Mouse (Mus musculus): ENCODE measurements at regions not wholly inside any gene's neighbourhood (a gene's known extent, or its start where the extent isn't known, plus 50 kb on each side); places are given as distances from the start of the nearest gene placed in this dataset.

GRCm38 (mm10) chr16:45331236-45331635 is 77.6 kb downstream of the Cd200 start:
- Histone ChIP-seq H3K27me3 (no peaks in the 10 kb centered on the region), H3K4me1 (no peaks in the 10 kb centered on the region), H3K27ac (no peak overlapping the region), H3K9me3 (no peaks in the 10 kb centered on the region), H3K36me3 (no peaks in the 10 kb centered on the region), H3K4me2 (replicated peaks) (no peak overlapping the region), H3K9ac (no peak overlapping the region), H3K4me3 (no peak overlapping the region)
- 68% methylated on average over 3 of the region's 3 CpGs for WGBS
- ATAC-seq (ENCODE audit: insufficient number of reproducible peaks, insufficient read depth, low FRiP score, low TSS enrichment), result no peak

- Histone ChIP-seq H3K27ac (no peak overlapping the region), H3K4me1 (no peaks in the 10 kb centered on the region), H3K4me2 (replicated peaks) (no peak overlapping the region), H3K9me3 (no peaks in the 10 kb centered on the region), H3K27me3 (no peaks in the 10 kb centered on the region), H3K9ac (no peak overlapping the region), H3K4me3 (no peak overlapping the region), H3K36me3 (no peaks in the 10 kb centered on the region)
- 86% methylated on average over 2 of the region's 2 CpGs for WGBS
- no peak for ATAC-seq (ENCODE audit: insufficient number of reproducible peaks, insufficient read depth, low FRiP score, low TSS enrichment)
These were observed 78.6 kb downstream of the Cd200 start for GRCm38 (mm10) chr16:45330298-45330697.

- H3K4me1 ChIP-seq, result no peaks in the 10 kb centered on the region
- H3K9ac ChIP-seq, result no peak overlapping the region
- H3K27me3 ChIP-seq, result no peaks in the 10 kb centered on the region
- no peak overlapping the region for H3K4me3 ChIP-seq
- 0 out of 2 replicates have a peak overlapping the region, but pooled peaks have one; percentile 6 for H3K27ac ChIP-seq
- no peak for ATAC-seq (ENCODE audit: insufficient number of reproducible peaks, insufficient read depth, low FRiP score, low TSS enrichment)
- WGBS, result 19% methylated on average over 1 of the region's 1 CpGs
- no peaks in the 10 kb centered on the region for H3K9me3 ChIP-seq
- no peak overlapping the region for H3K4me2 ChIP-seq (replicated peaks)
- no peaks in the 10 kb centered on the region for H3K36me3 ChIP-seq
These were observed 79.1 kb downstream of the Cd200 start for GRCm38 (mm10) chr16:45329716-45330115.

GRCm38 (mm10) chr16:45327103-45327502 is 81.8 kb downstream of the Cd200 start:
- ATAC-seq (ENCODE audit: insufficient number of reproducible peaks, insufficient read depth, low FRiP score, low TSS enrichment), result no peak
- 88% methylated on average over 2 of the region's 2 CpGs for WGBS

GRCm38 (mm10) chr16:45311479-45311878 is 87.4 kb downstream of the Btla start:
- Histone ChIP-seq H3K4me2 (replicated peaks) (no peak overlapping the region), H3K27ac (no peak overlapping the region), H3K4me3 (no peak overlapping the region), H3K27me3 (no peaks in the 10 kb centered on the region), H3K4me1 (no peaks in the 10 kb centered on the region), H3K9ac (no peak overlapping the region), H3K36me3 (no peaks in the 10 kb centered on the region), H3K9me3 (no peaks in the 10 kb centered on the region)
- WGBS, result 73% methylated on average over 1 of the region's 1 CpGs
- no peak for ATAC-seq (ENCODE audit: insufficient number of reproducible peaks, insufficient read depth, low FRiP score, low TSS enrichment)

More at GRCm38 (mm10) chr16:45327103-45327502, 81.8 kb downstream of the Cd200 start:
- Histone ChIP-seq H3K4me3 (no peak overlapping the region), H3K27ac (no peak overlapping the region), H3K4me2 (replicated peaks) (no peak overlapping the region), H3K27me3 (no peaks in the 10 kb centered on the region), H3K4me1 (no peaks in the 10 kb centered on the region), H3K9ac (no peak overlapping the region), H3K36me3 (no peaks in the 10 kb centered on the region), H3K9me3 (no peaks in the 10 kb centered on the region)

Measured in embryonic facial prominence, embryonic 12.5 days (tissue).